Mouse (Mus musculus): Measurements from ENCODE around the gene Nasp. TPM values are rescaled to one million over a fixed set of nuclear protein-coding genes. Genes with fewer than 3 reads are reported as not detected.
"Not testable (repeated sequence)": the region's sequence is repeated elsewhere in the genome, so short reads cannot be mapped to it uniquely, and the experiment has no call there.

Gene Nasp
- 130 and 174 TPM in 2 replicates for polyA plus RNA-seq (2016; fragmentation: Nextera tagmentation; extraction: Ambion mirVana)

GRCm38 (mm10) chr4:116627722-116628662 lies at the start of gene Nasp:
Gene Nasp (minus strand): TSS chr4:116627941.
- Histone ChIP-seq H3K9me3 (no peaks in the 10 kb centered on the region), H3K27me3 (ENCODE audit: insufficient read depth, poor library complexity, severe bottlenecking) (no peaks in the 10 kb centered on the region), H3K4me1 (peaks cover 15% of the 10 kb centered on the region), H3K4me3 (peak within 1 kb of the TSS; percentile 98), H3K36me3 (peaks cover 23% of the 10 kb centered on the region), H3K27ac (peak within 1 kb of the TSS; percentile 99)
- WGBS: 8% methylated on average over 23 of the region's 23 CpGs
- peak; percentile 94 for DNase-seq (ENCODE audit: low spot score)

GRCm38 (mm10) chr4:116676027-116676426 lies 48.3 kb upstream of the Nasp start:
- Histone ChIP-seq H3K36me3 (no peaks in the 10 kb centered on the region), H3K4me3 (no peak overlapping the region), H3K9me3 (no peaks in the 10 kb centered on the region), H3K27me3 (ENCODE audit: insufficient read depth, poor library complexity, severe bottlenecking) (no peaks in the 10 kb centered on the region), H3K4me1 (0 out of 2 replicates have a peak, but pooled peaks cover 3% of the 10 kb centered on the region), H3K27ac (no peak overlapping the region)
- 74% methylated on average over 3 of the region's 3 CpGs for WGBS
- no peak for DNase-seq (ENCODE audit: low spot score)

- not testable (repeated sequence) for H3K36me3 ChIP-seq; H3K9me3 ChIP-seq; H3K27me3 ChIP-seq (ENCODE audit: insufficient read depth, poor library complexity, severe bottlenecking); H3K4me1 ChIP-seq; DNase-seq (ENCODE audit: low spot score); H3K4me3 ChIP-seq; H3K27ac ChIP-seq
- 88% methylated on average over 6 of the region's 6 CpGs for WGBS
These were observed 47.0 kb upstream of the Nasp start for GRCm38 (mm10) chr4:116674761-116675160.

- no peak for DNase-seq (ENCODE audit: low spot score)
- 55% methylated on average over 2 of the region's 2 CpGs for WGBS
- Histone ChIP-seq H3K27me3 (ENCODE audit: insufficient read depth, poor library complexity, severe bottlenecking) (no peaks in the 10 kb centered on the region), H3K4me3 (no peak overlapping the region), H3K9me3 (no peaks in the 10 kb centered on the region), H3K4me1 (0 out of 2 replicates have a peak, but pooled peaks cover 3% of the 10 kb centered on the region), H3K36me3 (no peaks in the 10 kb centered on the region), H3K27ac (no peak overlapping the region)
These were observed 45.0 kb upstream of the Nasp start for GRCm38 (mm10) chr4:116672785-116673184.

GRCm38 (mm10) chr4:116669291-116669690 lies 41.5 kb upstream of the Nasp start:
- no peaks in the 10 kb centered on the region for H3K27me3 ChIP-seq (ENCODE audit: insufficient read depth, poor library complexity, severe bottlenecking)
- no peak overlapping the region for H3K27ac ChIP-seq
- 0 out of 2 replicates have a peak, but pooled peaks cover 3% of the 10 kb centered on the region for H3K4me1 ChIP-seq
- no peaks in the 10 kb centered on the region for H3K36me3 ChIP-seq
- DNase-seq (ENCODE audit: low spot score): no peak
- no peak overlapping the region for H3K4me3 ChIP-seq
- WGBS: 63% methylated on average over 2 of the region's 2 CpGs
- H3K9me3 ChIP-seq: no peaks in the 10 kb centered on the region

- no peaks in the 10 kb centered on the region for H3K27me3 ChIP-seq (ENCODE audit: insufficient read depth, poor library complexity, severe bottlenecking)
- no peak overlapping the region for H3K27ac ChIP-seq
- no peak overlapping the region for H3K4me3 ChIP-seq
- no peak for DNase-seq (ENCODE audit: low spot score)
- 0 out of 2 replicates have a peak, but pooled peaks cover 3% of the 10 kb centered on the region for H3K4me1 ChIP-seq
- whole genome bisulfite sequencing: 56% methylated on average over 3 of the region's 3 CpGs
- H3K36me3 ChIP-seq: no peaks in the 10 kb centered on the region
- H3K9me3 ChIP-seq: no peaks in the 10 kb centered on the region
These were observed 40.4 kb upstream of the Nasp start for GRCm38 (mm10) chr4:116668145-116668544.

GRCm38 (mm10) chr4:116666625-116667024 lies 38.9 kb upstream of the Nasp start:
- Histone ChIP-seq H3K4me1 (no peaks in the 10 kb centered on the region), H3K36me3 (no peaks in the 10 kb centered on the region), H3K27me3 (ENCODE audit: insufficient read depth, poor library complexity, severe bottlenecking) (no peaks in the 10 kb centered on the region), H3K4me3 (no peak overlapping the region), H3K27ac (no peak overlapping the region), H3K9me3 (no peaks in the 10 kb centered on the region)
- DNase-seq (ENCODE audit: low spot score): no peak
- WGBS: 51% methylated on average over 4 of the region's 4 CpGs

- Histone ChIP-seq H3K36me3 (no peaks in the 10 kb centered on the region), H3K4me3 (no peak overlapping the region), H3K4me1 (no peaks in the 10 kb centered on the region), H3K9me3 (no peaks in the 10 kb centered on the region), H3K27ac (no peak overlapping the region), H3K27me3 (ENCODE audit: insufficient read depth, poor library complexity, severe bottlenecking) (no peaks in the 10 kb centered on the region)
- no peak for DNase-seq (ENCODE audit: low spot score)
- 88% methylated on average over 1 of the region's 1 CpGs for WGBS
These were observed 34.3 kb upstream of the Nasp start for GRCm38 (mm10) chr4:116661998-116662397.

GRCm38 (mm10) chr4:116660829-116661228 lies 33.1 kb upstream of the Nasp start:
- Histone ChIP-seq H3K4me3 (no peak overlapping the region), H3K36me3 (no peaks in the 10 kb centered on the region), H3K27me3 (ENCODE audit: insufficient read depth, poor library complexity, severe bottlenecking) (no peaks in the 10 kb centered on the region), H3K27ac (no peak overlapping the region), H3K4me1 (0 out of 2 replicates have a peak, but pooled peaks cover 5% of the 10 kb centered on the region), H3K9me3 (no peaks in the 10 kb centered on the region)
- WGBS: 72% methylated on average over 6 of the region's 6 CpGs
- DNase-seq (ENCODE audit: low spot score): no peak

GRCm38 (mm10) chr4:116659916-116660315 lies 32.2 kb upstream of the Nasp start:
- not testable (repeated sequence) for H3K36me3 ChIP-seq; H3K4me1 ChIP-seq; H3K4me3 ChIP-seq; H3K27ac ChIP-seq; H3K9me3 ChIP-seq; DNase-seq (ENCODE audit: low spot score); H3K27me3 ChIP-seq (ENCODE audit: insufficient read depth, poor library complexity, severe bottlenecking)
- 87% methylated on average over 6 of the region's 6 CpGs for WGBS

- WGBS: 81% methylated on average over 2 of the region's 2 CpGs
- DNase-seq (ENCODE audit: low spot score): no peak
These were observed 31.7 kb upstream of the Nasp start for GRCm38 (mm10) chr4:116659474-116659873.

GRCm38 (mm10) chr4:116657971-116658370 lies 30.2 kb upstream of the Nasp start:
- Histone ChIP-seq H3K36me3 (no peaks in the 10 kb centered on the region), H3K27ac (no peak overlapping the region), H3K4me3 (no peak overlapping the region), H3K27me3 (ENCODE audit: insufficient read depth, poor library complexity, severe bottlenecking) (no peaks in the 10 kb centered on the region), H3K4me1 (0 out of 2 replicates have a peak, but pooled peaks cover 7% of the 10 kb centered on the region), H3K9me3 (no peaks in the 10 kb centered on the region)
- WGBS: 31% methylated on average over 3 of the region's 3 CpGs
- no peak for DNase-seq (ENCODE audit: low spot score)

More at GRCm38 (mm10) chr4:116659474-116659873, 31.7 kb upstream of the Nasp start:
- Histone ChIP-seq H3K9me3 (no peaks in the 10 kb centered on the region), H3K27me3 (ENCODE audit: insufficient read depth, poor library complexity, severe bottlenecking) (no peaks in the 10 kb centered on the region), H3K36me3 (no peaks in the 10 kb centered on the region), H3K27ac (no peak overlapping the region), H3K4me3 (no peak overlapping the region), H3K4me1 (0 out of 2 replicates have a peak, but pooled peaks cover 7% of the 10 kb centered on the region)

- Histone ChIP-seq H3K4me3 (no peak overlapping the region), H3K27ac (no peak overlapping the region), H3K9me3 (no peaks in the 10 kb centered on the region), H3K27me3 (ENCODE audit: insufficient read depth, poor library complexity, severe bottlenecking) (no peaks in the 10 kb centered on the region), H3K36me3 (no peaks in the 10 kb centered on the region), H3K4me1 (peaks cover 13% of the 10 kb centered on the region)
- DNase-seq (ENCODE audit: low spot score): no peak
- 53% methylated on average over 3 of the region's 3 CpGs for WGBS
These were observed 27.9 kb upstream of the Nasp start for GRCm38 (mm10) chr4:116655658-116656057.
